Mouse (Mus musculus): ENCODE data around the gene Tpk1.

DNA sequence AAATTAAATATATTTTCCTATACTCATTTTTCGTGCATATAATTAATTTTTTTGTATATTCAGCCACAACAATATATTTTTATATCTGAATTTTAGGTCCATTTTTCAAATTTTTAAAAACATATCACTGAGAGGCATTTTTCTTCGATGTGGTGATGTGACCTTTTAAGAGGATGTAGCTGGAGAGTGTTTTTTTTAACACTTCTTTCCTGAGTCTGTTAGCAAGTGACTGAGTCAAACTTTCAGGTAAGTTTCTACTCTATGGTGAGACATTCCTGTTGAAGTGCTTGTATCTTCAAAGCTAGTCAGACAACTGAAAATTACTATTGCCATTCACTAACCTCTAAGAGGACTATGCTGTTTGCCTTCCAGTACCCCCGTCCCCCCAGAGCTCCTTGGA, 283.3 kb downstream of the Tpk1 start:
- TF ChIP-seq CTCF (IDR thresholded peaks at IDR 0.05; ENCODE audit: control insufficient read depth, insufficient read depth, low read length) (no peak), POLR2A (IDR thresholded peaks at IDR 0.05; ENCODE audit: borderline replicate concordance, control insufficient read depth, low read depth, low read length) (no peak)
